Mouse (Mus musculus) heart, adult 2 months (tissue): ENCODE measurements at regions not wholly inside any gene's neighbourhood (a gene's known extent, or its start where the extent isn't known, plus 50 kb on each side); places are given as distances from the start of the nearest gene placed in this dataset.
"Not testable (repeated sequence)": the region's sequence is repeated elsewhere in the genome, so short reads cannot be mapped to it uniquely, and the experiment has no call there.

Source experiments
- DNase-seq, 2 experiments: peaks; one replicate each; pipeline ENCODE4 v3.0.0; 2021
- H3K27ac ChIP-seq: fragments of 200-600 bp; 2 replicates; pipeline ENCODE4 v1.8.1; 2022
- H3K27me3 ChIP-seq: fragments of 200-500 bp; 2 replicates; pipeline ENCODE4 v1.6.1; 2012; ENCODE audit warnings: mild to moderate bottlenecking, low read length, inconsistent platforms, mixed read lengths; ENCODE audit not compliant: control insufficient read depth, insufficient read depth
- H3K36me3 ChIP-seq: fragments of 200-500 bp; 2 replicates; pipeline ENCODE4 v1.6.1; 2012; ENCODE audit warnings: low read length, inconsistent platforms; ENCODE audit not compliant: control insufficient read depth, insufficient read depth
- H3K4me1 ChIP-seq: fragments of 200-500 bp; 2 replicates; pipeline ENCODE4 v1.6.1; 2011; ENCODE audit warnings: low read length; ENCODE audit not compliant: control insufficient read depth, insufficient read depth
- H3K4me3 ChIP-seq: fragments of 200-600 bp; 2 replicates; pipeline ENCODE4 v1.8.1; 2022
- H3K79me2 ChIP-seq: fragments of 200-500 bp; replicated peaks from 2 replicates; pipeline ENCODE4 v1.6.1; 2012; ENCODE audit warnings: mild to moderate bottlenecking, inconsistent platforms, low read length, moderate library complexity, mixed read lengths; ENCODE audit not compliant: control insufficient read depth, insufficient read depth
- H3K9ac ChIP-seq: fragments of 200-500 bp; 2 replicates; pipeline ENCODE4 v1.6.1; 2012; ENCODE audit warnings: low read depth, mild to moderate bottlenecking, control low read depth, inconsistent platforms, low read length, mixed read lengths
- CTCF ChIP-seq: fragments of 200-600 bp; IDR thresholded peaks from 2 replicates; pipeline ENCODE4 v1.8.1; 2022; ENCODE audit warnings: antibody characterized with exemption, mild to moderate bottlenecking, moderate library complexity
- EP300 ChIP-seq: fragments of 200-500 bp; IDR thresholded peaks from 2 replicates; pipeline ENCODE4 v1.6.1; 2011; ENCODE audit warnings: low read depth, low read length, control low read depth; ENCODE audit not compliant: insufficient read depth
- POLR2A ChIP-seq: fragments of 200-500 bp; IDR thresholded peaks from 2 replicates; pipeline ENCODE4 v1.6.1; 2011; ENCODE audit warnings: mild to moderate bottlenecking, low read depth, low read length, control low read depth; ENCODE audit not compliant: insufficient read depth
- WGBS: fragments of 180-500 bp; shearing (Covaris S2); methylation state at CpG from one replicate; pipeline ENCODE4 v1.1.7; 2018; 5-methylcytosine and 5-hydroxymethylcytosine counted together
- intact Hi-C: fragments of 180-260 bp; cut with DNase I; formaldehyde crosslinking; loops from one replicate; pipeline ENCODE4 v1.15.1; 2025

DNA sequence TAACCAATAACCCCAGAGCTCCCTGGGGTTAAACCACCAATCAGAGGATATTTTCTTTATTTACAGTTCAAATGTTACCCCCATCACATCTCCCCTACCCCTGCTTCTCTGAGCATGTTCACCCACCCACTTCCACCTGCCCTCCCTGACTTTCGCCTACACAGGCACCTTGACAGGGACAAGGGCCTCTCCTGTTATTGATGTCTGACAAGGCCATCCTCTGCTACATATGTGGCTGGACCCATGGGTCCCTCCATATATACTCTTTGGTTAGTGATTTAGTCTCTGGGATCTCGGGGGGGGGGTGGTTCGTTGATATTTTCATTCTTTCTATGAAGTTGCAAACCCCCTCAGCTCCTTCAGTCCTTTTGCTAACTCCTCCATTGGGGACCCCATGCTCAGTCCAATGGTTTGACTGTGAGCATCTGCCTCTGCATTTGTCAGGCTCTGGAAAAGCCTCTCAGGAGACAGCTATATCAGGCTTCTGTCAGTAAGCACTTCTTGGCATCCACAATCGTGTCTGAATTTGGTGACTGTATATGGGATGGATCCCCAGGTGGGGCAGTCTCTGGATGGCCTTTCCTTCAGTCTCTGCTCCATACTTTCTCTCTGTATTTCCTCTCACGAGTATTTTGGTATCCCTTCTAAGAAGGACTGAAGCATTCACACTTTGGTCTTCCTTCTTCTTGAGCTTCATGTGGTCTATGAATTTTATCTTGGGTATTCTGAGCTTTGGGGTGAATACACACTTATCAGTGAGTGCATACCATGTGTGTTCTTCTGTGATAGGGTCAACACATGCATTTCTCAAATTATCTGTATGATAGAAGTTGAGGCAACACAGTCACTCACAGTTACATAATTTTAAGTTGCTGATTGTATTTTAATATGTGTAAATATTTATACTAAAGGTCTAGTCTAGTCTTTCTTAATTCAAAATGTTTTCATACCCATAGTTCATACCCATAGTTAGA is 220.8 kb upstream of the Tusc1 start:
- Histone ChIP-seq H3K4me1 (no peaks in the 10 kb centered on the region), H3K9ac (no peak overlapping the region), H3K27ac (no peak overlapping the region), H3K79me2 (no peaks in the 10 kb centered on the region), H3K36me3 (no peaks in the 10 kb centered on the region), H3K4me3 (no peak overlapping the region), H3K27me3 (no peaks in the 10 kb centered on the region)
- no peak for DNase-seq
- no peak for TF ChIP-seq POLR2A
- no peak for TF ChIP-seq CTCF
- no peak for TF ChIP-seq EP300
- intact Hi-C loops, result no loop called here
- WGBS, result 67% methylated on average over 5 of the region's 5 CpGs

- H3K27ac ChIP-seq, H3K36me3 ChIP-seq, H3K4me1 ChIP-seq, H3K27me3 ChIP-seq, H3K9ac ChIP-seq, intact Hi-C loops, H3K4me3 ChIP-seq, DNase-seq, H3K79me2 ChIP-seq: not testable (repeated sequence)
- 46% methylated on average over 2 of the region's 2 CpGs for WGBS
Observed at GRCm38 (mm10) chr4:93555181-93555580, 219.9 kb upstream of the Tusc1 start.

DNA sequence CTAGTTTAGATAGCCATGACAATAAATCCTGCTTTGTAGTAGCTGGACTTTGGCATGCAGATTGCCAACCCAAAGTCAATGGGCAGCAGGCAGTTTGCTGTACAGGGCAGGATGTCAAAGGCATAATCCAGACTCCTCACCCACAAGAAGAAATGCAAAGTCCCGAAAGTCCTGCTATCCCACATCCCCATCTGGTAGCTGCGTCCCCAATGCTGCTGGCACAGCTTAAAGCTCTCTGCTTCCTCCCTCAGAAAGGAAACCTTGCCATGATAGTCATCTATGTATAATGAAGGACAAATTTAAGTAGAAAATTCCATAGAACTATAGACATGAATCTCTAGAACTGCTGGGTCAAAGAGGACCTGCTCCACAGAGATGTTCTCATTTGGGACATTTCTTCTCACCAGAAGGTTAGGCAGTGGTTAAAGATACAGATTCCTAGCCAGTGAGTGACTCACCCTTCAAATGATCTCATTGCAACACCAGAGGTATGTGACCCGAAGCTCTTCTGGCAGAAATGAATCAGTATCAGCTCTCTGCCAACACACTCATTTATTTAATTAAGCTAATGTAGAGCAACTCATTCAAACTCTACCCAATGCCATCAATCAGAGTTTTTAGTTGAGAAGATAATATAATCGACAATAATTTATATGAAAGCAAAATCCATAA is 217.3 kb upstream of the Tusc1 start:
- H3K9ac ChIP-seq, result no peak overlapping the region
- DNase-seq, result no peak
- WGBS, result 51% methylated on average over 4 of the region's 4 CpGs
- no peaks in the 10 kb centered on the region for H3K27me3 ChIP-seq
- TF ChIP-seq POLR2A (no peak), EP300 (no peak), CTCF (no peak)
- no peak overlapping the region for H3K27ac ChIP-seq
- intact Hi-C loops, result no loop called here
- H3K36me3 ChIP-seq, result no peaks in the 10 kb centered on the region
- no peaks in the 10 kb centered on the region for H3K4me1 ChIP-seq
- H3K79me2 ChIP-seq, result no peaks in the 10 kb centered on the region
- H3K4me3 ChIP-seq, result no peak overlapping the region

DNA sequence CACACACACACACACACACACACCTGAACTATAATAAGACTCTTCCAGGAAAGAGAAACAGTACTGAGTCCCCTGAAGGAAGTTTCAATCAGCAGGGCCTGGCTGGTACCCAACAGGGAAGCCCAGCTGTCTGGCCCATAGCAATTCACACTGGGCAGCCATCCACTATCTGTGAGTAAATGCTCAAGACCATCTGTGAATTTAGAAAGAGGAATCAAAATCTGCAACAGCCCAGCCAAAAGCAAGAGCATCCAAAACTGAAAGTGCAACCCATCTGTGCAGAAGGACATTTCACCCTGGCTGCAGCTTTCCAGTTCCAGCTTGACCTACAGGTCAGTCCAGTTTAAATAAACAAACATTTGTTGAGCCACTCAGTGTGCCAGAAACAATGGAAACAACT is 215.8 kb upstream of the Tusc1 start:
- Histone ChIP-seq H3K9ac (no peak overlapping the region), H3K36me3 (no peaks in the 10 kb centered on the region), H3K27ac (no peak overlapping the region), H3K4me1 (no peaks in the 10 kb centered on the region), H3K79me2 (no peaks in the 10 kb centered on the region), H3K27me3 (no peaks in the 10 kb centered on the region), H3K4me3 (no peak overlapping the region)
- no peak for TF ChIP-seq EP300
- no peak for TF ChIP-seq CTCF
- no peak for TF ChIP-seq POLR2A
- intact Hi-C loops, result no loop called here
- peak; percentile 65 to 74 for DNase-seq

- no peak for DNase-seq
- Histone ChIP-seq H3K9ac (no peak overlapping the region), H3K79me2 (no peaks in the 10 kb centered on the region), H3K27me3 (no peaks in the 10 kb centered on the region), H3K4me1 (no peaks in the 10 kb centered on the region), H3K4me3 (no peak overlapping the region), H3K36me3 (no peaks in the 10 kb centered on the region), H3K27ac (no peak overlapping the region)
- 52% methylated on average over 4 of the region's 4 CpGs for WGBS
- intact Hi-C loops, result no loop called here
- no peak for TF ChIP-seq CTCF
- TF ChIP-seq POLR2A, result no peak
- no peak for TF ChIP-seq EP300
Observed at GRCm38 (mm10) chr4:93540588-93540987, 205.3 kb upstream of the Tusc1 start.

GRCm38 (mm10) chr4:93527382-93527781 is 192.1 kb upstream of the Tusc1 start:
- DNase-seq, result no peak
- Histone ChIP-seq H3K4me3 (no peak overlapping the region), H3K4me1 (no peaks in the 10 kb centered on the region), H3K9ac (no peak overlapping the region), H3K27me3 (no peaks in the 10 kb centered on the region), H3K79me2 (no peaks in the 10 kb centered on the region), H3K27ac (no peak overlapping the region), H3K36me3 (no peaks in the 10 kb centered on the region)
- intact Hi-C loops, result no loop called here
- WGBS, result 58% methylated on average over 2 of the region's 2 CpGs
- TF ChIP-seq CTCF, result no peak
- no peak for TF ChIP-seq POLR2A
- TF ChIP-seq EP300, result no peak
